Mouse (Mus musculus): Measurements from ENCODE around the gene Zmiz2. TPM values are rescaled to one million over a fixed set of nuclear protein-coding genes. Genes with fewer than 3 reads are reported as not detected.
A peak's percentile ranks its signal among the peaks of the same experiment; 100 is the strongest.
"Not testable (repeated sequence)": the region's sequence is repeated elsewhere in the genome, so short reads cannot be mapped to it uniquely, and the experiment has no call there.

The Zmiz2 gene
- polyA plus RNA-seq, 1 experiment from 2014 or later, result 7.0 TPM

DNA sequence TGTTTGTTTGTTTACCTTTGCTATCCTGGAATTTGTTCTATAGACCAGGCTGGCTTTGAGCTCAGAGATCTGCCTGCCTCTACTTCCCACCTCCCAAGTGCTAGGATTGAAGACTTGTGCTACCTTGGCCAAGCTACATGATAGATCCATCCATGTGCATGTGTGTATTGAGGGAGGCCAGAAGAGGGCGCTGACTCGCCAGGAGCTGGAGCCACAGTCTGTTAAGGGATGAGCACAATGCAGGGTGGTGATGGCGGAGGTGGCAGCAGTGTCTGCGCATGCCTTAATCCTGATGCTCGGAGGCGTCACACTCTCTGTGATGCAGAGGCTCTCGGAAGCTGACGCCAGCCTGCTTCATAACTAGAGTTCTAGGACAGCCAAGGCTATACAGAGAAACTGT is 47.6 kb downstream of the Zmiz2 start:
- no peak overlapping the region for H3K9ac ChIP-seq
- ATAC-seq (ENCODE audit: insufficient number of reproducible peaks, low FRiP score), result no peak

DNA sequence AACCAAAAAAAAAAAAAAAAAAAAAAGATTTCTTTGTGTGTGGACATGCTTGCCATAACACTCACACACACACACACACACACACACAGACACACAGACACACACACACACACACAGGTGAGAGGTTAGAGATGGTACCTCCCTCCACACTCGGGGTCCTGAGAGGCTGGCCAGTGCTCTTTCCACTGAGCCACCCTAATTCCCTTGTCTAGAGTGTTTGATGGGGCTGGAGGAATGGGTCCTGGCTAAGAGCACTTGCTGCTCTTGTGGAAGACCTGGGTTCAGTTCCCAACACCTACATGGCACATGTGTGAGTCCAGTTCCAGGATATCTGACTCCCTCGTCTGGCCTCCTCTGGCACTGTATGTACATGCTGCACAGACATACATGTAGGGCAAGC is 48.8 kb downstream of the Zmiz2 start:
- no peak overlapping the region for H3K4me3 ChIP-seq
- H3K4me1 ChIP-seq (replicated peaks), result 0 out of 2 replicates have a peak, but pooled peaks cover 1% of the 10 kb centered on the region
- H3K27ac ChIP-seq (ENCODE audit: poor library complexity, severe bottlenecking), result no peak overlapping the region
- peaks cover 59% of the 10 kb centered on the region for H3K36me3 ChIP-seq
- no peak overlapping the region for H3K9ac ChIP-seq
- no peaks in the 10 kb centered on the region for H3K27me3 ChIP-seq (replicated peaks)
- H3K4me2 ChIP-seq, result no peak overlapping the region
- ATAC-seq (ENCODE audit: insufficient number of reproducible peaks, low FRiP score), result no peak
- WGBS, result 98% methylated on average over 2 of the region's 2 CpGs
- no peaks in the 10 kb centered on the region; the same call in 1 of the 2 replicates for H3K9me3 ChIP-seq (replicated peaks)

More for the DNA sequence above, 47.6 kb downstream of the Zmiz2 start:
- 71% methylated on average over 8 of the region's 8 CpGs for WGBS
- H3K4me1 ChIP-seq (replicated peaks), result no peaks in the 10 kb centered on the region
- peaks cover 71% of the 10 kb centered on the region for H3K36me3 ChIP-seq
- H3K27me3 ChIP-seq (replicated peaks), result no peaks in the 10 kb centered on the region
- no peak overlapping the region for H3K27ac ChIP-seq (ENCODE audit: poor library complexity, severe bottlenecking)
- no peak overlapping the region for H3K4me3 ChIP-seq
- no peaks in the 10 kb centered on the region; the same call in 1 of the 2 replicates for H3K9me3 ChIP-seq (replicated peaks)
- no peak overlapping the region for H3K4me2 ChIP-seq

DNA sequence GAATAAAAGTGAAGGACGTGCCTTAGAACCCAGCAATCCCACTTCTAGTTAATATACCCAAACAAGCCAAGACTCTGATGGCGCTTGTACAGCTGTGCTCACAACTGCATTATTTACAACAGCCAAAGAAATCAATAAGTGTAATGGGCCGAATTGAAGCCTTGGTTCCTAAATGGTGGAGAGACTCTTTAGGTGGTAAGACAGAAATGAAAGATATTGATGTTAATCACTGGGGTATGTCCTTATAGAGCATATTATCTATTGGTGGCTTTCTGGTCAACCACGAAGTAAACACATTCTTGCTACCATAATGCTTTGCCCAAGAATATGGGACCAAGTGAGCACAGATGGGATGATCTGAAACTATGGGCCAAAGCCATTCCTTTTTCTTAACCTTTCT is 51.3 kb downstream of the Zmiz2 start:
- H3K4me1 ChIP-seq (replicated peaks), result peaks cover 7% of the 10 kb centered on the region
- no peaks in the 10 kb centered on the region for H3K27me3 ChIP-seq (replicated peaks)
- H3K27ac ChIP-seq (ENCODE audit: poor library complexity, severe bottlenecking), result no peak overlapping the region
- no peak overlapping the region for H3K4me2 ChIP-seq
- H3K36me3 ChIP-seq, result peaks cover 38% of the 10 kb centered on the region
- H3K9ac ChIP-seq, result no peak overlapping the region
- 90% methylated on average over 4 of the region's 4 CpGs for WGBS
- H3K4me3 ChIP-seq, result no peak overlapping the region
- no peaks in the 10 kb centered on the region; the same call in 1 of the 2 replicates for H3K9me3 ChIP-seq (replicated peaks)
- ATAC-seq (ENCODE audit: insufficient number of reproducible peaks, low FRiP score), result no peak

DNA sequence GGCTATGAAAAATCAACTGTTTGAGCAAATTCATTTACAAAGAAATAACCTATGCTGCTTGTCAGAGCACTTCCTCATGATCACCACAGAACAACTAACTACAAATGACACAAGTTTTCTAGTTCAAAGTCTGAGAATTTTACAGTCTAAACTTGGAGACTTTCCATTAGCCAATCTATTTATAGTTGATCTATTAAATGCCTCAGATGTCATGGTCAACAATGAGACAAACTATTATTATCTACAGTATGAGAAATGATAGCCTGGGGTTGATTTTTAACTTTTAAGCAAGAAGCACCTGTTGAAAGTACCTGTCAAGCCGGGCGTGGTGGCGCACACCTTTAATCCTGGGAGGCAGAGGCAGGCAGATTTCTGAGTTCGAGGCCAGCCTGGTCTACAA is 53.7 kb downstream of the Zmiz2 start:
- Histone ChIP-seq H3K36me3 (peaks cover 18% of the 10 kb centered on the region), H3K27ac (ENCODE audit: poor library complexity, severe bottlenecking) (no peak overlapping the region), H3K4me2 (peak overlapping the region; percentile 76; the same call in 1 of the 2 replicates), H3K4me3 (no peak overlapping the region), H3K27me3 (replicated peaks) (no peaks in the 10 kb centered on the region), H3K9me3 (replicated peaks) (no peaks in the 10 kb centered on the region; the same call in 1 of the 2 replicates), H3K4me1 (replicated peaks) (peaks cover 12% of the 10 kb centered on the region), H3K9ac (no peak overlapping the region)
- 91% methylated on average over 4 of the region's 4 CpGs for WGBS
- no peak for ATAC-seq (ENCODE audit: insufficient number of reproducible peaks, low FRiP score)

DNA sequence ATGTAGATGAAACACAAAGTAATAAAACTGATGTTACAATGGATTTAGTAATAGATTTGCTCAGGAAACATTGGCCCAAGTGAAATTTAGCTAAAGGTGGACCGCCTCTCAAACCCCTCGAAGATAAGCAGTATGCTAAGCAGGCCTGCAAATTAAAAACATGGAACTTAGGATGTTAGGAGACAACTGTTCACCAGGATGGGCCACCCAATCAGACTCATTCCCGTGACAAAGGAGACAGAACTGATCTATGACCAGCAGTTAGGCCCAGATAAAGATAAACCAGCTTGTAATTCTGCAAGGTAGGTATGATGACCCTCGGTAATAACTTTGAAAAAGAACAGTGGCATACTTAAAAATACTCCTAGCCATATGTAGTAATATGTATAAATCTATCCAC is 54.2 kb downstream of the Zmiz2 start:
- H3K36me3 ChIP-seq, result peaks cover 12% of the 10 kb centered on the region
- peak overlapping the region; percentile 79 for H3K4me3 ChIP-seq
- 45% methylated on average over 4 of the region's 4 CpGs for WGBS
- peak overlapping the region; percentile 87 for H3K9ac ChIP-seq
- no peaks in the 10 kb centered on the region; the same call in 1 of the 2 replicates for H3K9me3 ChIP-seq (replicated peaks)
- H3K27me3 ChIP-seq (replicated peaks), result no peaks in the 10 kb centered on the region
- ATAC-seq (ENCODE audit: insufficient number of reproducible peaks, low FRiP score), result no peak
- peak overlapping the region; percentile 76 for H3K4me2 ChIP-seq
- peaks cover 14% of the 10 kb centered on the region for H3K4me1 ChIP-seq (replicated peaks)
- peak overlapping the region; percentile 92; the same call in 1 of the 2 replicates for H3K27ac ChIP-seq (ENCODE audit: poor library complexity, severe bottlenecking)

DNA sequence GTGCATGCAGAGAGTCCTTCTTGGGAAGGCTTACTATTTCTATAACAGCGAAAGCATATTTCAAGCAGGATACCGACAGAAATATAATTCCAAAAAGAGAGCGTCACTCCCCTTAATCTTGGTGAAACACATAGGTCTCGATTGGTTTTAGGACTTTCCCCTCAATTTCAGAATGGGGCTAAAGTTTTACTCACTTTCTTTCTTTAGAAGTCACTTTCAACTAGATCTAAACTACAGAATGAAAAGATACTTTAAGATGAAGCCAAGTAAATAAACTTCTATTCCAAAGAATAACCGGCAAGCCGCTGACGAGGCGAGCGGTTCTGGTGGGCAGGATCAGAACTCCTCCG is 54.8 kb downstream of the Zmiz2 start:
- H3K4me3 ChIP-seq, result peak overlapping the region; percentile 79
- H3K27me3 ChIP-seq (replicated peaks), result no peaks in the 10 kb centered on the region
- peak overlapping the region; percentile 87 for H3K9ac ChIP-seq
- no peak for ATAC-seq (ENCODE audit: insufficient number of reproducible peaks, low FRiP score)
- H3K9me3 ChIP-seq (replicated peaks), result no peaks in the 10 kb centered on the region; the same call in 1 of the 2 replicates
- H3K27ac ChIP-seq (ENCODE audit: poor library complexity, severe bottlenecking), result peak overlapping the region; percentile 92
- peaks cover 10% of the 10 kb centered on the region for H3K36me3 ChIP-seq
- under 1% methylated on average over 10 of the region's 10 CpGs for WGBS
- H3K4me2 ChIP-seq, result peak overlapping the region; percentile 76
- peaks cover 14% of the 10 kb centered on the region for H3K4me1 ChIP-seq (replicated peaks)

DNA sequence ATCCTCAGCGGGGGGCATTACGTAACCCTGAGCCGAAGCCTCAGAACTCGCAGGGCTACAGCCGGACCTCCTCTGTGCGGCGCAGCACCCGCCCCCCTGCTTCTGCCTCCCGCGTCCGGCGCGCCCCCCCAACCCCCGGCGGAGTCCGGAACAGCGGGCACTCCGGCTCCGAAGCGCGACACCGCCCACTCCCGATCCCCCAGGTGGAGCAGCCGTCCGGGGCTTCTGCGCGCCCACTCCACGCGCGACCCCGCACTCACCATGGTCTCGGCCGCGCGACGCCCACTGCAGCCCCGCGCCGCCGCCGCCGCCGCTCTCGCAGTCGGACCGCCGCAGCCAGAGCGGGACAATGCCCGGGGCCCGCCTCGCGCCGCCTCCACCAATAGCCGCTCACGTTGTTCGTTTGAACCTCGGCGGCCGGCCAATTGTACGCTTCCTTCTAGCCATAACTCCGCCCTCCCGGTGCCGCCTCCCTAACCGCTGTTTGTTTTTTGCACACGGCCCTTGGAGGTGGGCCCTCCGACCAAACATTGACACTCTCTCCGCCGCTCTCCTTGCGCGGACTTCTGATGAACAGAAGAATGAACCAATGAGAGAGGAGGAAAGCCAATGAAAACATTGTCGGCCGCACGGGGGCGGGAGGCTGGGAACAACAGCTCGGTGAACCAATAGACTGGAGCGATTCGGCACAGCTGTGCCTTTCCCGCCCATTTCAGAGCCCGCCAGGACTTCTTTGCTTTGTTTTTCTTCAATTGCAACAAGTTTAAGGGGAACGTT is 55.4 kb downstream of the Zmiz2 start, which contains the start of gene H2afv:
Gene H2afv, minus strand, starts transcription at position 367 of the 777 bp plus-strand sequence.
- Histone ChIP-seq H3K4me3 (peak within 1 kb of the TSS; percentile 79), H3K9ac (peak within 1 kb of the TSS; percentile 87), H3K9me3 (replicated peaks) (no peaks in the 10 kb centered on the region; the same call in 1 of the 2 replicates), H3K27ac (ENCODE audit: poor library complexity, severe bottlenecking) (peak within 1 kb of the TSS; percentile 92), H3K27me3 (replicated peaks) (no peaks in the 10 kb centered on the region), H3K36me3 (peaks cover 8% of the 10 kb centered on the region), H3K4me1 (replicated peaks) (peaks cover 14% of the 10 kb centered on the region), H3K4me2 (peak within 1 kb of the TSS; percentile 76)
- ATAC-seq (ENCODE audit: insufficient number of reproducible peaks, low FRiP score), result peak; percentile 100
- WGBS, result under 1% methylated on average over 79 of the region's 80 CpGs

DNA sequence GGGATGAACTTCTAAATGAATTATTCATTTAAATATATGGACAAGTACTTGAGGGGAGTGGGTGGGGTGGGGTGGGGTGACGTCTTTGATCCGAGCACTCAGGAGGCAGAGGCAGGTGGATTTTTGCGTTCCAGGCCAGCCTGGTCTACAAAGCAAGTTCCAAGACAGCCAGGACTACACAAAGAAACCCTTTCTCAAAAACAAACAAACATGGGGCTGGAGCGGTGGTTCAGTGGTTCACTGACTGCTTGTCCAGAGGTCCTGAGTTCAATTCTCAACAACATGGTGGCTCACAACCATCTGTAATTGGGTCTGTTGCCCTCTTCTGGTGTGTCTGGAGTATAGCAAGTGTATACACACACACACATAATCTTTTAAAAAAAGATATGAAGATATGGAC is 56.6 kb downstream of the Zmiz2 start:
- peaks cover 5% of the 10 kb centered on the region for H3K36me3 ChIP-seq
- H3K27ac ChIP-seq (ENCODE audit: poor library complexity, severe bottlenecking), result no peak overlapping the region
- 67% methylated on average over 4 of the region's 4 CpGs for WGBS
- no peak overlapping the region for H3K4me3 ChIP-seq
- no peak for ATAC-seq (ENCODE audit: insufficient number of reproducible peaks, low FRiP score)
- H3K27me3 ChIP-seq (replicated peaks), result no peaks in the 10 kb centered on the region
- H3K9me3 ChIP-seq (replicated peaks), result no peaks in the 10 kb centered on the region; the same call in 1 of the 2 replicates
- no peak overlapping the region for H3K9ac ChIP-seq
- no peak overlapping the region for H3K4me2 ChIP-seq
- H3K4me1 ChIP-seq (replicated peaks), result peaks cover 14% of the 10 kb centered on the region

DNA sequence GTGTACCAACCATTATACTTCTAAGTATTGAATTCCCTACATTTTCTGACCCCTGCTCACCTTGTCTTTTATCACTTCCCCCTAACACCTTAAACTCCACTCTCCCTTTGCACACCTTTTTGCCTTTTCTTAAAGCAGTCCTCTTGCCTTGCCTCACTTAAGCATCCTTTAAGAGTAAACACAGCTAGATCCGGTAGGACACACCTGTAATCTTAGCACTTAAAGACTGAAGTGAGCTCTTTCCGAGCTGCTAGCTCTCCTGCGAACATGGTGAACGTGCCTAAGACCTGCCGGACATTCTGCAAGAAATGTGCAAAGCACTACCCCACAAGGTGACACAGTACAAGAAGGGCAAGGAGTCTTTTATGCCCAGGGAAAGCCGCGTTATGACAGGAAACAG is 57.1 kb downstream of the Zmiz2 start:
- no peak for ATAC-seq (ENCODE audit: insufficient number of reproducible peaks, low FRiP score)
- Histone ChIP-seq H3K4me1 (replicated peaks) (peaks cover 14% of the 10 kb centered on the region), H3K9ac (no peak overlapping the region), H3K27me3 (replicated peaks) (no peaks in the 10 kb centered on the region), H3K9me3 (replicated peaks) (no peaks in the 10 kb centered on the region), H3K4me3 (no peak overlapping the region), H3K36me3 (peaks cover 4% of the 10 kb centered on the region), H3K27ac (ENCODE audit: poor library complexity, severe bottlenecking) (no peak overlapping the region), H3K4me2 (no peak overlapping the region)
- WGBS, result 85% methylated on average over 7 of the region's 7 CpGs

DNA sequence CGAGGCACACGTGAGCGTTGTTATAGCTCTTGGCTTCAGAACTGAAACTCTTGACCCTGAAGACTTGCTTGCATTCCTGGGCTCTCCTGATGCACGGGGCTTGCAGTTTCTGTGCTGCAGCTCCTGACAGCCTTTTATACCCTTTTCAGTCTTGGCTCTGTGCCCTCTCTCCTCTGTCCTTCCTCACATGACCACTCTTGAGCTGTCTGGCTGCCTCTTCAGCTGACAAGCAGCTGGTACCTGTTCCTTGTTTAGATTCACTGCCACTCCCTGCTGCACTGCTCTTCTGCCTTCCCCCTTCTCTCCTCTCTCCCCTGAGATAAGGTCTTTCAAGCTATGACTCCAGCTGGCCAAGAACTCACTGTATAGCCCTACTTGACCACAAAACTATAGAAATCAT is 58.6 kb downstream of the Zmiz2 start:
- 55% methylated on average over 4 of the region's 4 CpGs for WGBS
- H3K9me3 ChIP-seq (replicated peaks), result no peaks in the 10 kb centered on the region
- peak overlapping the region; percentile 31; the same call in 1 of the 2 replicates for H3K4me2 ChIP-seq
- no peaks in the 10 kb centered on the region for H3K27me3 ChIP-seq (replicated peaks)
- no peak overlapping the region for H3K4me3 ChIP-seq
- H3K4me1 ChIP-seq (replicated peaks), result peaks cover 14% of the 10 kb centered on the region
- H3K9ac ChIP-seq, result no peak overlapping the region
- H3K27ac ChIP-seq (ENCODE audit: poor library complexity, severe bottlenecking), result no peak overlapping the region
- ATAC-seq (ENCODE audit: insufficient number of reproducible peaks, low FRiP score), result no peak
- no peaks in the 10 kb centered on the region for H3K36me3 ChIP-seq

DNA sequence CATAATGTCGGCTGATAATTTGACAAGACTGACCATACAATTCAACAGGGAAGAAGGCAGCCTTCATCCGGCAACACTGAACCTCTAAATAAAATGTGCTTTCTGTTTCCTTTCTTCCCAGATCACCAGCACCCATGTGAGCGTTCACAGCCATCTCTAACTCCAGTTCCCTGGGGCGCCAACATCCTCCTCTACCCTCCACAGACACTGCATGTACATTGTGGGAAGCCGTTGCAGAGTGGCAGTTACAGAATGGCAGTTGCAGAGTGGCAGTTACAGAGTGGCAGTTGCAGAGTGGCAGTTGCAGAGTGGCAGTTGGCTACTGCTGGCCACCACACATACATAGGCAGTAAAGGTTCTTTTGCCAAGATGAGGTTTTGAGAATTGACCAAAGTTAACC is 59.3 kb downstream of the Zmiz2 start:
- H3K9ac ChIP-seq; H3K4me3 ChIP-seq; H3K27me3 ChIP-seq (replicated peaks); H3K36me3 ChIP-seq; H3K4me1 ChIP-seq (replicated peaks); ATAC-seq (ENCODE audit: insufficient number of reproducible peaks, low FRiP score); H3K9me3 ChIP-seq (replicated peaks); H3K4me2 ChIP-seq; H3K27ac ChIP-seq (ENCODE audit: poor library complexity, severe bottlenecking): not testable (repeated sequence)
- WGBS, result 91% methylated on average over 5 of the region's 5 CpGs
